Mouse (Mus musculus): ENCODE results near the gene Klhl36. TPM values are rescaled to one million over a fixed set of nuclear protein-coding genes. Genes with fewer than 3 reads are reported as not detected.

The Klhl36 gene
- total RNA-seq, 1 experiment: 3.6 TPM

DNA sequence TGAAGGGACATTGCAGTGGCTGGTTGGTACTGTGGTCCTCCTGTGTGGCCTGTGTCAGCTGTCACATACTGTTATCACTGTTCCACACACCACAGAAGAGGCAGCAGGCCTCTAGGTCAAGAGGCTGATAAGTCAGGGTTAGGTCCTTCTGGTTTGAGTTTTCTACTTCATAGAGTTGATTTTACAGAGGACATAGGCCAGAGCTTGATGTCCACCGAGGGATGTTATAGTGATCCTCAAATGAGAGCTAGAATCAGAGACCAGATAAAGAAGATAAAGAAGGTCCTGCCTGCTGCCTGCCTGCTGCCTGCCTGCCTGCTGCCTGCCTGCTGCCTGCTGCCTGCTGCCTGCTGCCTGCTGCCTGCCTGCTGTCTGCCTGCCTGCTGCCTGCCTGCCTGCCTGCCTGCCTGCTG is 56.1 kb downstream of the Klhl36 start:
- no peak for DNase-seq (ENCODE audit: low read depth, low spot score)
- in situ Hi-C loops (cut with MboI; ENCODE audit: low sequenced_read_pairs in 2 of 2, unreplicated experiment in 2 of 2): no loop called here
- no peak for TF ChIP-seq ZC3H11A (IDR thresholded peaks at IDR 0.05; ENCODE audit: borderline replicate concordance, low read depth, low read length)
- TF ChIP-seq HCFC1 (IDR thresholded peaks at IDR 0.05; ENCODE audit: borderline replicate concordance, insufficient read depth, low read length): no peak
- TF ChIP-seq CHD2 (IDR thresholded peaks at IDR 0.05; ENCODE audit: low read depth, low read length): no peak
- H3K36me3 ChIP-seq (ENCODE audit: control insufficient read depth, insufficient read depth, low read length, poor library complexity, severe bottlenecking): peaks cover 19% of the 10 kb centered on the region; the same call in 1 of the 2 replicates
- H3K4me1 ChIP-seq (ENCODE audit: control insufficient read depth in 2 of 2, insufficient read depth in 2 of 2, low read length in 2 of 2, poor library complexity in 1 of 2): peaks cover 6 to 20% of the 10 kb centered on the region in 2 experiments
- H3K27ac ChIP-seq (ENCODE audit: insufficient read depth, low read depth, low read length, poor library complexity, severe bottlenecking): no peak overlapping the region
- no peaks in the 10 kb centered on the region for H3K9me3 ChIP-seq (ENCODE audit: control insufficient read depth, insufficient read depth, low read depth, low read length)
- H3K4me3 ChIP-seq (ENCODE audit: insufficient read depth in 1 of 2, low read depth in 1 of 2, low read length in 2 of 2, poor library complexity in 1 of 2, severe bottlenecking in 1 of 2): no peak overlapping the region
- H3K9ac ChIP-seq (ENCODE audit: insufficient read depth, low read depth, low read length, poor library complexity, severe bottlenecking): no peak overlapping the region

DNA sequence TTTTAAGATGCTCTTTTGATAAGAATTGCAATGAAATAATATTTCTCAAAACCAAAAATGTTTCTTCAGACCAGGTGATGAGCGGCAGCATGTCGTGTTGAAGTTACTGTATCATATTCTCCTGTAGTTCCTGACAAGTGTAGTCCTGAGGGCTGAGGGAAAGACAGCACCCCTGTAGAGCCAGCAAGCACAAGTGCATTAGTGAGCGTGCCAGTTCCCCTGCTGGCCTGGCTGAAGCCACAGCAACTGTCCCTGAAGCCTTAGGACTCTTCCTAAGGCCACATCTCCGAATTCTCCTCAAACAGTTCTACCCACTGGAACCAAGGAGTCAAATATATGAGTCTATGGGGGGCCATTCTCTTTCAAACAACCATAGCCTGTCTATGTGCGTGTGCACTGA is 61.2 kb downstream of the Klhl36 start:
- Histone ChIP-seq H3K27ac (ENCODE audit: insufficient read depth, low read depth, low read length, poor library complexity, severe bottlenecking) (no peak overlapping the region), H3K4me3 (ENCODE audit: insufficient read depth in 1 of 2, low read depth in 1 of 2, low read length in 2 of 2, poor library complexity in 1 of 2, severe bottlenecking in 1 of 2) (no peak overlapping the region), H3K4me1 (ENCODE audit: control insufficient read depth in 2 of 2, insufficient read depth in 2 of 2, low read length in 2 of 2, poor library complexity in 1 of 2) (peaks cover 3 to 26% of the 10 kb centered on the region in 2 experiments; a peak in 2 of 4 replicates), H3K9me3 (ENCODE audit: control insufficient read depth, insufficient read depth, low read depth, low read length) (no peaks in the 10 kb centered on the region), H3K9ac (ENCODE audit: insufficient read depth, low read depth, low read length, poor library complexity, severe bottlenecking) (no peak overlapping the region), H3K36me3 (ENCODE audit: control insufficient read depth, insufficient read depth, low read length, poor library complexity, severe bottlenecking) (peaks cover 25% of the 10 kb centered on the region)
- in situ Hi-C loops (cut with MboI; ENCODE audit: low sequenced_read_pairs in 2 of 2, unreplicated experiment in 2 of 2): no loop called here
- no peak for DNase-seq (ENCODE audit: low read depth, low spot score)
- TF ChIP-seq CHD2 (IDR thresholded peaks at IDR 0.05; ENCODE audit: low read depth, low read length): no peak
- TF ChIP-seq ZNF384 (IDR thresholded peaks at IDR 0.05; ENCODE audit: low read depth, low read length): no peak
- no peak for TF ChIP-seq HCFC1 (IDR thresholded peaks at IDR 0.05; ENCODE audit: borderline replicate concordance, insufficient read depth, low read length)
- TF ChIP-seq ZC3H11A (IDR thresholded peaks at IDR 0.05; ENCODE audit: borderline replicate concordance, low read depth, low read length): no peak
- no peak for TF ChIP-seq MAFK (IDR thresholded peaks at IDR 0.05; ENCODE audit: insufficient read depth, low read depth, low read length)

DNA sequence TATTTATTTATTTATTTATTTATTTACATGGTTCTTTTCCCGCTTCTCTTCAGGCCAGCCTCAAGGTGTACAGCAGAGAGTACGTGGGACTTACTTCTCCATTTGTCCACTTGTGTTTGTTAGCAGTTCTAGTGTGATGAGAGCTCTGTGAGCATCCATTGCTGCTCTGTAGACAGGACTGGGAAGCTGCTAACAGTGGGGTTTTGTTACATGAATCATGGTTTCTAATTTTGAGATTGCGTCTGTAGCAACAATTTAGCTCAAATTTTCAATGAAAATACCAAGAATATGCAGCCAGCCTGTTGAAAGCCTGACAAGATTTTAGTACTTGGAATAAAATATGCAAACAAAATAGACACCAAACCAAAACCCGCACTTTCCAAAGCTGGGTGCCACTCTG is 63.4 kb downstream of the Klhl36 start:
- in situ Hi-C loops (cut with MboI; ENCODE audit: low sequenced_read_pairs in 2 of 2, unreplicated experiment in 2 of 2): no loop called here
- TF ChIP-seq CHD2 (IDR thresholded peaks at IDR 0.05; ENCODE audit: low read depth, low read length): no peak
- no peak for TF ChIP-seq HCFC1 (IDR thresholded peaks at IDR 0.05; ENCODE audit: borderline replicate concordance, insufficient read depth, low read length)
- no peak for TF ChIP-seq ZC3H11A (IDR thresholded peaks at IDR 0.05; ENCODE audit: borderline replicate concordance, low read depth, low read length)
- no peak for TF ChIP-seq ZNF384 (IDR thresholded peaks at IDR 0.05; ENCODE audit: low read depth, low read length)
- no peak for TF ChIP-seq MAFK (IDR thresholded peaks at IDR 0.05; ENCODE audit: insufficient read depth, low read depth, low read length)

DNA sequence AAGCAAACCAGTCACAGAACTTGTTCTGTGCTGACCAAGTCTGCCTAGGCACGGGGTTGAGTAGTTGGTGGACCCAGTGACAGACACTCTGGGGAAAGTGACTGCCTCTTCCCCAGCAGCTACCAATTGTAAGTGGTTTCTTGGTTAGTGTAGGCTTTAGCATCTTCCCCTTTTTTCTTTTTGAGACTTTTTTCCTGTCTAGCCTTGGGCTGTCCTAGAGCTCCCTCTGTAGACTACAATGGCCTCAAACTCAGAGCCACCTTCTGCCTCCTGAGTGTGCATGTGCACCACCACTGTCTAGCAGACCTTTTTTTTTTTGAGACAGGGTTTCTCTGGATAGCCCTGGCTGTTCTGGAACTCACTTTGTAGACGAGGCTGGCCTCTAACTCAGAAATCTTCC is 64.4 kb downstream of the Klhl36 start:
- H3K4me3 ChIP-seq (ENCODE audit: insufficient read depth in 1 of 2, low read depth in 1 of 2, low read length in 2 of 2, poor library complexity in 1 of 2, severe bottlenecking in 1 of 2): no peak overlapping the region
- no peaks in the 10 kb centered on the region for H3K9me3 ChIP-seq (ENCODE audit: control insufficient read depth, insufficient read depth, low read depth, low read length)
- DNase-seq (ENCODE audit: low read depth, low spot score): no peak
- no peak overlapping the region for H3K9ac ChIP-seq (ENCODE audit: insufficient read depth, low read depth, low read length, poor library complexity, severe bottlenecking)
- in situ Hi-C loops (cut with MboI; ENCODE audit: low sequenced_read_pairs in 2 of 2, unreplicated experiment in 2 of 2): no loop called here
- peaks cover 16% of the 10 kb centered on the region for H3K36me3 ChIP-seq (ENCODE audit: control insufficient read depth, insufficient read depth, low read length, poor library complexity, severe bottlenecking)
- no peak overlapping the region for H3K27ac ChIP-seq (ENCODE audit: insufficient read depth, low read depth, low read length, poor library complexity, severe bottlenecking)
- peaks cover 10 to 32% of the 10 kb centered on the region in 2 experiments; a peak in 3 of 4 replicates for H3K4me1 ChIP-seq (ENCODE audit: control insufficient read depth in 2 of 2, insufficient read depth in 2 of 2, low read length in 2 of 2, poor library complexity in 1 of 2)
- TF ChIP-seq ZNF384 (IDR thresholded peaks at IDR 0.05; ENCODE audit: low read depth, low read length) (no peak), ZC3H11A (IDR thresholded peaks at IDR 0.05; ENCODE audit: borderline replicate concordance, low read depth, low read length) (no peak), MAFK (IDR thresholded peaks at IDR 0.05; ENCODE audit: insufficient read depth, low read depth, low read length) (no peak), HCFC1 (IDR thresholded peaks at IDR 0.05; ENCODE audit: borderline replicate concordance, insufficient read depth, low read length) (no peak), CHD2 (IDR thresholded peaks at IDR 0.05; ENCODE audit: low read depth, low read length) (no peak)

More for the DNA sequence above, 63.4 kb downstream of the Klhl36 start:
- Histone ChIP-seq H3K4me3 (ENCODE audit: insufficient read depth in 1 of 2, low read depth in 1 of 2, low read length in 2 of 2, poor library complexity in 1 of 2, severe bottlenecking in 1 of 2) (no peak overlapping the region), H3K27ac (ENCODE audit: insufficient read depth, low read depth, low read length, poor library complexity, severe bottlenecking) (no peak overlapping the region), H3K9me3 (ENCODE audit: control insufficient read depth, insufficient read depth, low read depth, low read length) (no peaks in the 10 kb centered on the region), H3K4me1 (ENCODE audit: control insufficient read depth in 2 of 2, insufficient read depth in 2 of 2, low read length in 2 of 2, poor library complexity in 1 of 2) (peaks cover 9 to 32% of the 10 kb centered on the region in 2 experiments; a peak in 3 of 4 replicates), H3K9ac (ENCODE audit: insufficient read depth, low read depth, low read length, poor library complexity, severe bottlenecking) (no peak overlapping the region), H3K36me3 (ENCODE audit: control insufficient read depth, insufficient read depth, low read length, poor library complexity, severe bottlenecking) (peaks cover 21% of the 10 kb centered on the region)
- DNase-seq (ENCODE audit: low read depth, low spot score): no peak

Other genes with a start within 250 kb of the Klhl36 start
- 6.8 and 8.0 TPM in 2 replicates for gene Adad2, start 249.5 kb upstream of the Klhl36 start, total RNA-seq (2012; rRNA removed)
- gene Kcng4, start 226.6 kb upstream of the Klhl36 start, total RNA-seq (2012; rRNA removed): 0.67 and 0.74 TPM in 2 replicates
- 0.13 TPM in 1 of 2 replicates, not detected in the other for gene Wfdc1, start 195.9 kb upstream of the Klhl36 start, total RNA-seq (2012; rRNA removed)
- gene Atp2c2, start 162.3 kb upstream of the Klhl36 start, total RNA-seq (2012; rRNA removed): 0.80 and 0.90 TPM in 2 replicates
- gene Tldc1, start 83.8 kb upstream of the Klhl36 start, total RNA-seq (2012; rRNA removed): 7.0 and 9.2 TPM in 2 replicates
- gene Cotl1, start 21.7 kb upstream of the Klhl36 start, total RNA-seq (2012; rRNA removed): 40.5 and 73.3 TPM in 2 replicates
- gene Usp10, start 48.1 kb downstream of the Klhl36 start, total RNA-seq (2012; rRNA removed): 201 and 211 TPM in 2 replicates
- gene Gm20388, start 48.6 kb downstream of the Klhl36 start, total RNA-seq (2012; rRNA removed): 27.0 and 34.8 TPM in 2 replicates
- 4.4 and 12.1 TPM in 2 replicates for gene Crispld2, start 130.2 kb downstream of the Klhl36 start, total RNA-seq (2012; rRNA removed)
- 29.9 and 35.4 TPM in 2 replicates for gene Zdhhc7, start 239.2 kb downstream of the Klhl36 start, total RNA-seq (2012; rRNA removed)